Mouse (Mus musculus): ENCODE data around the gene Junb. TPM values are rescaled to one million over a fixed set of nuclear protein-coding genes. Genes with fewer than 3 reads are reported as not detected.

The Junb gene
- polyA plus RNA-seq, 1 experiment from 2014 or later: 4.5 TPM

- no peak overlapping the region for H3K27ac ChIP-seq (ENCODE audit: low read depth, low read length)
- peak; percentile 88 for DNase-seq (ENCODE audit: low spot score, missing footprints)
- 2% methylated on average over 15 of the region's 15 CpGs for WGBS
- H3K27me3 ChIP-seq (ENCODE audit: control insufficient read depth, insufficient read depth, low read length): peaks cover 11% of the 10 kb centered on the region
- peak overlapping the region; percentile 97 for H3K4me2 ChIP-seq
- peak; percentile 60 for ATAC-seq (ENCODE audit: low FRiP score)
- H3K9me3 ChIP-seq (ENCODE audit: control insufficient read depth, low read length): no peaks in the 10 kb centered on the region
- H3K4me3 ChIP-seq (ENCODE audit: low read depth, low read length): peak overlapping the region; percentile 51
- H3K9ac ChIP-seq (ENCODE audit: low read length): peak overlapping the region; percentile 67
- peaks cover 14% of the 10 kb centered on the region for H3K4me1 ChIP-seq (ENCODE audit: control insufficient read depth, insufficient read depth, low read length)
- no peaks in the 10 kb centered on the region for H3K36me3 ChIP-seq (ENCODE audit: control insufficient read depth, insufficient read depth, low read length)
Measured at GRCm38 (mm10) chr8:84990836-84991235, 12.3 kb upstream of the Junb start.

GRCm38 (mm10) chr8:84990349-84990748, 11.8 kb upstream of the Junb start, which contains the start of gene Hook2:
Hook2 (plus strand) TSS chr8:84990603.
- Histone ChIP-seq H3K36me3 (ENCODE audit: control insufficient read depth, insufficient read depth, low read length) (no peaks in the 10 kb centered on the region), H3K4me1 (ENCODE audit: control insufficient read depth, insufficient read depth, low read length) (peaks cover 16% of the 10 kb centered on the region), H3K9ac (ENCODE audit: low read length) (peak within 1 kb of the TSS; percentile 67), H3K27me3 (ENCODE audit: control insufficient read depth, insufficient read depth, low read length) (peaks cover 10% of the 10 kb centered on the region), H3K9me3 (ENCODE audit: control insufficient read depth, low read length) (no peaks in the 10 kb centered on the region), H3K4me2 (peak within 1 kb of the TSS; percentile 97), H3K27ac (ENCODE audit: low read depth, low read length) (no peak within 1 kb of the TSS), H3K4me3 (ENCODE audit: low read depth, low read length) (peak within 1 kb of the TSS; percentile 51)
- under 1% methylated on average over 27 of the region's 28 CpGs for WGBS
- DNase-seq (ENCODE audit: low spot score, missing footprints) (peak; percentile 100), ATAC-seq (ENCODE audit: low FRiP score) (peak; percentile 95)

- ATAC-seq (ENCODE audit: low FRiP score): peak; percentile 70
- peak overlapping the region; percentile 51 for H3K4me3 ChIP-seq (ENCODE audit: low read depth, low read length)
- peaks cover 22% of the 10 kb centered on the region for H3K4me1 ChIP-seq (ENCODE audit: control insufficient read depth, insufficient read depth, low read length)
- no peak overlapping the region for H3K27ac ChIP-seq (ENCODE audit: low read depth, low read length)
- under 1% methylated on average over 15 of the region's 15 CpGs for WGBS
- peak overlapping the region; percentile 66 for H3K9ac ChIP-seq (ENCODE audit: low read length)
- no peaks in the 10 kb centered on the region for H3K36me3 ChIP-seq (ENCODE audit: control insufficient read depth, insufficient read depth, low read length)
- H3K4me2 ChIP-seq: peak overlapping the region; percentile 97
- H3K9me3 ChIP-seq (ENCODE audit: control insufficient read depth, low read length): no peaks in the 10 kb centered on the region
- H3K27me3 ChIP-seq (ENCODE audit: control insufficient read depth, insufficient read depth, low read length): peaks cover 8% of the 10 kb centered on the region
- DNase-seq (ENCODE audit: low spot score, missing footprints): peak; percentile 98
Measured at GRCm38 (mm10) chr8:84989810-84990209, 11.3 kb upstream of the Junb start.

DNA sequence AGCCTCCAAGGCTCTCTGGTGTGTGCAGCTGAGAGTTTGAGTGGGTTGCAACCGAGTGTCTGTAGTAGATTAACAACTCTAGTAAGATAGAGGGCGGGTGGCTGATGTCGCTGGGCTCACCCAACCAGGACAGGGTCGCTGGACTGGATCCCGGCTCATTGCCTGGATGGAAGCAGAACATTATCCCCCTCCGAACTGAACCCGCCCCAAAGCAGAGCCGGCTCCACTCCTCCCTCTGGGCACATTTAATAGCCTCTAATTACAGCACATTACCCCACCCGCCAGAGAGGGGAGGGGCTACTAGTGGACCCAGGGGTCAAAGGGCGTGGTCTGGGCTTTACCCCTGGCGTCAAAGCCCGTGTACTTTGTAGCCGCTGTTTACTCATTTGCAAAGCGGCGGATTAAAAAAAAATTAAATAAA, 10.8 kb upstream of the Junb start:
- no peak overlapping the region; the same call in 1 of the 2 replicates for H3K4me3 ChIP-seq (ENCODE audit: low read depth, low read length)
- no peak overlapping the region for H3K27ac ChIP-seq (ENCODE audit: low read depth, low read length)
- 16% methylated on average over 15 of the region's 15 CpGs for WGBS
- H3K36me3 ChIP-seq (ENCODE audit: control insufficient read depth, insufficient read depth, low read length): no peaks in the 10 kb centered on the region
- H3K4me1 ChIP-seq (ENCODE audit: control insufficient read depth, insufficient read depth, low read length): peaks cover 25% of the 10 kb centered on the region
- H3K9ac ChIP-seq (ENCODE audit: low read length): 0 out of 2 replicates have a peak overlapping the region, but pooled peaks have one; percentile 9
- DNase-seq (ENCODE audit: low spot score, missing footprints) (peak; percentile 85), ATAC-seq (ENCODE audit: low FRiP score) (no peak)
- peak overlapping the region; percentile 97; the same call in 1 of the 2 replicates for H3K4me2 ChIP-seq
- no peaks in the 10 kb centered on the region for H3K9me3 ChIP-seq (ENCODE audit: control insufficient read depth, low read length)
- H3K27me3 ChIP-seq (ENCODE audit: control insufficient read depth, insufficient read depth, low read length): peaks cover 8% of the 10 kb centered on the region

DNA sequence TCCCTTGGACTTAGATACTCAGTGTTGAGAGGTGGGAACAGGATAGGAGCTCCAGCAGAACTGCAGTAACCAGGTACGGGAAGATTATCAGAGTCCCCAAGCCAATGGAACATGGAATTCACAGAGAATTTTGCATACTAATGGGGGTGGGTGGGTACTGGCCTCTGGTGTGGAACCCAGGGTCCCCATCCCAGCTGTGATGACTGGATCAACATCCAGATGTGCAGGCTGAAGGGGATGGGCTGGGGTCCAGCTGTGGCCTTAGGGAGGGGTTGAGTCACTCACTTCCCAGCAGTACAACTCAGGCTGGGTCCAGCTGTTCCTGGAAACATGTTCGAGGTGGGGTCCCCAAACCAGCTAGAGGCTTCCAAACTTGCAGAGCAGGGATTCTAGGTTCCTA, 9.4 kb upstream of the Junb start:
- Histone ChIP-seq H3K9me3 (ENCODE audit: control insufficient read depth, low read length) (no peaks in the 10 kb centered on the region), H3K4me3 (ENCODE audit: low read depth, low read length) (no peak overlapping the region), H3K27me3 (ENCODE audit: control insufficient read depth, insufficient read depth, low read length) (peaks cover 8% of the 10 kb centered on the region), H3K27ac (ENCODE audit: low read depth, low read length) (no peak overlapping the region), H3K36me3 (ENCODE audit: control insufficient read depth, insufficient read depth, low read length) (no peaks in the 10 kb centered on the region), H3K9ac (ENCODE audit: low read length) (no peak overlapping the region), H3K4me2 (no peak overlapping the region), H3K4me1 (ENCODE audit: control insufficient read depth, insufficient read depth, low read length) (peaks cover 25% of the 10 kb centered on the region)
- DNase-seq (ENCODE audit: low spot score, missing footprints) (peak; percentile 65), ATAC-seq (ENCODE audit: low FRiP score) (no peak)
- 86% methylated on average over 2 of the region's 2 CpGs for WGBS

DNA sequence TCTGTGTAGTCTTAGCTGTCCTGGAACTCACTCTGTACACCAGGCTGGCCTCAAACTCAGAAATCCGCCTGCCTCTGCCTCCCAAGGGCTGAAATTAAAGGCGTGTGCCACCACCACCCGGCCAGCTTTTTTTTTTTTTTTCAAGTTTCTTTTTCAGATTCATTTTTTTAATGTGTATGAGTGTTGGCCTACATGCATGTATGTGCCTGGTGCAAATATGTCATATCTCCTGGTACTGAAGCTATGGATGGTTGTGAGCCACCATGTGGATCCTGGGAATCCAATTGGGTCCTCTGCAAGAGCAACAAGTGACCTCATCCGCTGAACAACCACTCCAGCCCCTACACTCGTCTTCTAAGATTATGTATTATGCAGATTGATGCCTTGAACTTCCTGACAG, 8.9 kb upstream of the Junb start:
- no peaks in the 10 kb centered on the region for H3K36me3 ChIP-seq (ENCODE audit: control insufficient read depth, insufficient read depth, low read length)
- no peak overlapping the region for H3K27ac ChIP-seq (ENCODE audit: low read depth, low read length)
- H3K9ac ChIP-seq (ENCODE audit: low read length): no peak overlapping the region
- H3K4me1 ChIP-seq (ENCODE audit: control insufficient read depth, insufficient read depth, low read length): peaks cover 25% of the 10 kb centered on the region
- ATAC-seq (ENCODE audit: low FRiP score): no peak
- 81% methylated on average over 5 of the region's 5 CpGs for WGBS
- peak; percentile 61 for DNase-seq (ENCODE audit: low spot score, missing footprints)
- no peak overlapping the region for H3K4me3 ChIP-seq (ENCODE audit: low read depth, low read length)
- H3K27me3 ChIP-seq (ENCODE audit: control insufficient read depth, insufficient read depth, low read length): peaks cover 8% of the 10 kb centered on the region
- H3K9me3 ChIP-seq (ENCODE audit: control insufficient read depth, low read length): no peaks in the 10 kb centered on the region
- H3K4me2 ChIP-seq: no peak overlapping the region

- H3K4me1 ChIP-seq (ENCODE audit: control insufficient read depth, insufficient read depth, low read length): peaks cover 25% of the 10 kb centered on the region
- 44% methylated on average over 8 of the region's 8 CpGs for WGBS
- peak overlapping the region; percentile 44; the same call in 1 of the 2 replicates for H3K4me3 ChIP-seq (ENCODE audit: low read depth, low read length)
- ATAC-seq (ENCODE audit: low FRiP score) (no peak), DNase-seq (ENCODE audit: low spot score, missing footprints) (no peak)
- no peaks in the 10 kb centered on the region for H3K36me3 ChIP-seq (ENCODE audit: control insufficient read depth, insufficient read depth, low read length)
- H3K4me2 ChIP-seq: peak overlapping the region; percentile 95
- H3K27ac ChIP-seq (ENCODE audit: low read depth, low read length): no peak overlapping the region
- no peak overlapping the region; the same call in 1 of the 2 replicates for H3K9ac ChIP-seq (ENCODE audit: low read length)
- H3K27me3 ChIP-seq (ENCODE audit: control insufficient read depth, insufficient read depth, low read length): peaks cover 8% of the 10 kb centered on the region
- H3K9me3 ChIP-seq (ENCODE audit: control insufficient read depth, low read length): no peaks in the 10 kb centered on the region
Measured at GRCm38 (mm10) chr8:84986379-84986945, 7.9 kb upstream of the Junb start.

GRCm38 (mm10) chr8:84985684-84986378, 7.3 kb upstream of the Junb start:
- Histone ChIP-seq H3K4me3 (ENCODE audit: low read depth, low read length) (peak overlapping the region; percentile 44), H3K4me1 (ENCODE audit: control insufficient read depth, insufficient read depth, low read length) (peaks cover 25% of the 10 kb centered on the region), H3K27me3 (ENCODE audit: control insufficient read depth, insufficient read depth, low read length) (peaks cover 11% of the 10 kb centered on the region), H3K36me3 (ENCODE audit: control insufficient read depth, insufficient read depth, low read length) (no peaks in the 10 kb centered on the region), H3K9me3 (ENCODE audit: control insufficient read depth, low read length) (no peaks in the 10 kb centered on the region), H3K27ac (ENCODE audit: low read depth, low read length) (no peak overlapping the region), H3K4me2 (peak overlapping the region; percentile 95), H3K9ac (ENCODE audit: low read length) (peak overlapping the region; percentile 64)
- ATAC-seq (ENCODE audit: low FRiP score) (peak; percentile 20), DNase-seq (ENCODE audit: low spot score, missing footprints) (peak; percentile 97)
- WGBS: under 1% methylated on average over 53 of the region's 53 CpGs

- Histone ChIP-seq H3K4me3 (ENCODE audit: low read depth, low read length) (peak overlapping the region; percentile 44), H3K27ac (ENCODE audit: low read depth, low read length) (no peak overlapping the region), H3K27me3 (ENCODE audit: control insufficient read depth, insufficient read depth, low read length) (peaks cover 13% of the 10 kb centered on the region), H3K9me3 (ENCODE audit: control insufficient read depth, low read length) (no peaks in the 10 kb centered on the region), H3K4me2 (peak overlapping the region; percentile 95), H3K36me3 (ENCODE audit: control insufficient read depth, insufficient read depth, low read length) (no peaks in the 10 kb centered on the region), H3K9ac (ENCODE audit: low read length) (peak overlapping the region; percentile 64), H3K4me1 (ENCODE audit: control insufficient read depth, insufficient read depth, low read length) (peaks cover 22% of the 10 kb centered on the region)
- DNase-seq (ENCODE audit: low spot score, missing footprints): peak; percentile 84
- ATAC-seq (ENCODE audit: low FRiP score): no peak
- WGBS: 0% methylated on average over 23 of the region's 23 CpGs
Measured at GRCm38 (mm10) chr8:84985049-84985683, 6.6 kb upstream of the Junb start.

All from midbrain, embryonic 11.5 days (tissue).